Mouse (Mus musculus) forebrain, embryonic 12.5 days (tissue): ENCODE measurements at regions not wholly inside any gene's neighbourhood (a gene's known extent, or its start where the extent isn't known, plus 50 kb on each side); places are given as distances from the start of the nearest gene placed in this dataset.

Source experiments
- ATAC-seq: fragments of 200-750 bp; cut with Nextera tagmentation; 2 replicates; pipeline ENCODE4 v1.8.0; 2017; ENCODE audit warnings: moderate TSS enrichment; ENCODE audit not compliant: low FRiP score
- H3K27ac ChIP-seq: fragments of 300-500 bp; sonication (generic); 2 replicates; pipeline ENCODE4 v1.5.1; 2016; ENCODE audit warnings: mild to moderate bottlenecking
- H3K27me3 ChIP-seq: fragments of 300-500 bp; sonication (generic); 2 replicates; pipeline ENCODE4 v1.6.1; 2016; ENCODE audit warnings: mild to moderate bottlenecking
- H3K36me3 ChIP-seq: fragments of 300-500 bp; sonication (generic); replicated peaks from 2 replicates; pipeline ENCODE4 v1.6.1; 2016; ENCODE audit warnings: mild to moderate bottlenecking
- H3K4me1 ChIP-seq: fragments of 300-500 bp; sonication (generic); 2 replicates; pipeline ENCODE4 v1.6.1; 2016
- H3K4me2 ChIP-seq: fragments of 300-500 bp; sonication (generic); 2 replicates; pipeline ENCODE4 v1.6.1; 2016; ENCODE audit warnings: mild to moderate bottlenecking, moderate library complexity
- H3K4me3 ChIP-seq: fragments of 300-500 bp; sonication (generic); replicated peaks from 2 replicates; pipeline ENCODE4 v1.5.1; 2016; ENCODE audit warnings: mild to moderate bottlenecking
- H3K9ac ChIP-seq: fragments of 300-500 bp; sonication (generic); 2 replicates; pipeline ENCODE4 v1.6.1; 2016; ENCODE audit warnings: mild to moderate bottlenecking
- H3K9me3 ChIP-seq: fragments of 300-500 bp; sonication (generic); 2 replicates; pipeline ENCODE4 v1.6.1; 2016
- WGBS: fragments of 180-500 bp; shearing (Covaris S2); methylation state at CpG from one replicate; pipeline ENCODE4 v1.1.7; 2016; 5-methylcytosine and 5-hydroxymethylcytosine counted together

GRCm38 (mm10) chr4:81005507-81006328 is 95.3 kb downstream of the Lurap1l start:
- no peaks in the 10 kb centered on the region for H3K4me1 ChIP-seq
- ATAC-seq, result peak; percentile 57; the same call in 1 of the 2 replicates
- no peak overlapping the region for H3K9ac ChIP-seq
- no peaks in the 10 kb centered on the region for H3K36me3 ChIP-seq
- WGBS, result 51% methylated on average over 7 of the region's 7 CpGs
- no peak overlapping the region for H3K27ac ChIP-seq
- no peaks in the 10 kb centered on the region for H3K27me3 ChIP-seq
- H3K9me3 ChIP-seq, result peaks cover 6% of the 10 kb centered on the region; the same call in 1 of the 2 replicates
- H3K4me2 ChIP-seq, result no peak overlapping the region
- H3K4me3 ChIP-seq, result no peak overlapping the region

GRCm38 (mm10) chr4:81006546-81006945 is 96.1 kb downstream of the Lurap1l start:
- Histone ChIP-seq H3K4me3 (no peak overlapping the region), H3K4me2 (no peak overlapping the region), H3K9ac (no peak overlapping the region), H3K36me3 (no peaks in the 10 kb centered on the region), H3K27me3 (no peaks in the 10 kb centered on the region), H3K9me3 (0 out of 2 replicates have a peak, but pooled peaks cover 2% of the 10 kb centered on the region), H3K27ac (no peak overlapping the region), H3K4me1 (no peaks in the 10 kb centered on the region)
- WGBS, result 91% methylated on average over 1 of the region's 1 CpGs
- no peak for ATAC-seq

GRCm38 (mm10) chr4:81021850-81022249 is 111.4 kb downstream of the Lurap1l start:
- 57% methylated on average over 2 of the region's 2 CpGs for WGBS
- Histone ChIP-seq H3K27me3 (no peaks in the 10 kb centered on the region), H3K4me1 (no peaks in the 10 kb centered on the region), H3K9ac (no peak overlapping the region), H3K27ac (no peak overlapping the region), H3K4me2 (no peak overlapping the region), H3K9me3 (no peaks in the 10 kb centered on the region), H3K36me3 (no peaks in the 10 kb centered on the region), H3K4me3 (no peak overlapping the region)
- no peak for ATAC-seq

- Histone ChIP-seq H3K9ac (no peak overlapping the region), H3K4me2 (no peak overlapping the region), H3K27me3 (no peaks in the 10 kb centered on the region), H3K4me1 (no peaks in the 10 kb centered on the region), H3K4me3 (no peak overlapping the region), H3K27ac (no peak overlapping the region), H3K9me3 (no peaks in the 10 kb centered on the region), H3K36me3 (no peaks in the 10 kb centered on the region)
- no peak for ATAC-seq
- WGBS, result 79% methylated on average over 14 of the region's 14 CpGs
Observed at GRCm38 (mm10) chr4:81023436-81023983, 113.1 kb downstream of the Lurap1l start.

- WGBS, result 98% methylated on average over 1 of the region's 1 CpGs
- Histone ChIP-seq H3K9me3 (no peaks in the 10 kb centered on the region), H3K27ac (no peak overlapping the region), H3K27me3 (no peaks in the 10 kb centered on the region), H3K4me2 (no peak overlapping the region), H3K36me3 (no peaks in the 10 kb centered on the region), H3K9ac (no peak overlapping the region), H3K4me3 (no peak overlapping the region), H3K4me1 (no peaks in the 10 kb centered on the region)
- no peak for ATAC-seq
Observed at GRCm38 (mm10) chr4:81027558-81027957, 117.1 kb downstream of the Lurap1l start.

- no peaks in the 10 kb centered on the region for H3K36me3 ChIP-seq
- ATAC-seq, result no peak
- H3K27ac ChIP-seq, result no peak overlapping the region
- H3K9ac ChIP-seq, result no peak overlapping the region
- H3K4me3 ChIP-seq, result no peak overlapping the region
- H3K9me3 ChIP-seq, result no peaks in the 10 kb centered on the region
- no peak overlapping the region for H3K4me2 ChIP-seq
- H3K27me3 ChIP-seq, result no peaks in the 10 kb centered on the region
- 86% methylated on average over 3 of the region's 3 CpGs for WGBS
- H3K4me1 ChIP-seq, result no peaks in the 10 kb centered on the region
Observed at GRCm38 (mm10) chr4:81030671-81031070, 120.2 kb downstream of the Lurap1l start.

GRCm38 (mm10) chr4:81037336-81037902 is 127.0 kb downstream of the Lurap1l start:
- no peak overlapping the region for H3K4me3 ChIP-seq
- H3K4me1 ChIP-seq, result no peaks in the 10 kb centered on the region
- no peaks in the 10 kb centered on the region for H3K9me3 ChIP-seq
- no peak overlapping the region for H3K27ac ChIP-seq
- no peak for ATAC-seq
- no peak overlapping the region for H3K9ac ChIP-seq
- H3K36me3 ChIP-seq, result no peaks in the 10 kb centered on the region
- H3K4me2 ChIP-seq, result no peak overlapping the region
- no peaks in the 10 kb centered on the region for H3K27me3 ChIP-seq

- no peak overlapping the region for H3K4me3 ChIP-seq
- H3K4me2 ChIP-seq, result no peak overlapping the region
- H3K9ac ChIP-seq, result no peak overlapping the region
- 93% methylated on average over 1 of the region's 1 CpGs for WGBS
- H3K36me3 ChIP-seq, result no peaks in the 10 kb centered on the region
- H3K27ac ChIP-seq, result no peak overlapping the region
- H3K27me3 ChIP-seq, result no peaks in the 10 kb centered on the region
- no peaks in the 10 kb centered on the region for H3K9me3 ChIP-seq
- no peaks in the 10 kb centered on the region for H3K4me1 ChIP-seq
- ATAC-seq, result no peak
Observed at GRCm38 (mm10) chr4:81058227-81058626, 147.8 kb downstream of the Lurap1l start.

GRCm38 (mm10) chr4:81058809-81059208 is 148.4 kb downstream of the Lurap1l start:
- WGBS, result 89% methylated on average over 5 of the region's 5 CpGs
- no peaks in the 10 kb centered on the region for H3K27me3 ChIP-seq
- ATAC-seq, result no peak

GRCm38 (mm10) chr4:81059356-81059755 is 148.9 kb downstream of the Lurap1l start:
- no peak for ATAC-seq
- no peak overlapping the region for H3K27ac ChIP-seq
- no peaks in the 10 kb centered on the region for H3K27me3 ChIP-seq
- no peak overlapping the region for H3K4me3 ChIP-seq
- no peaks in the 10 kb centered on the region for H3K36me3 ChIP-seq
- H3K4me2 ChIP-seq, result no peak overlapping the region
- WGBS, result 91% methylated on average over 3 of the region's 3 CpGs
- H3K4me1 ChIP-seq, result no peaks in the 10 kb centered on the region
- H3K9ac ChIP-seq, result no peak overlapping the region
- no peaks in the 10 kb centered on the region for H3K9me3 ChIP-seq

More at GRCm38 (mm10) chr4:81058809-81059208, 148.4 kb downstream of the Lurap1l start:
- no peak overlapping the region for H3K4me3 ChIP-seq
- H3K27ac ChIP-seq, result no peak overlapping the region
- no peaks in the 10 kb centered on the region for H3K4me1 ChIP-seq
- no peak overlapping the region for H3K9ac ChIP-seq
- no peaks in the 10 kb centered on the region for H3K36me3 ChIP-seq
- no peak overlapping the region for H3K4me2 ChIP-seq
- no peaks in the 10 kb centered on the region for H3K9me3 ChIP-seq

- Histone ChIP-seq H3K4me3 (no peak overlapping the region), H3K36me3 (no peaks in the 10 kb centered on the region), H3K9me3 (no peaks in the 10 kb centered on the region), H3K4me2 (no peak overlapping the region), H3K4me1 (no peaks in the 10 kb centered on the region), H3K27ac (no peak overlapping the region), H3K9ac (no peak overlapping the region), H3K27me3 (no peaks in the 10 kb centered on the region)
- no peak for ATAC-seq
- 76% methylated on average over 6 of the region's 6 CpGs for WGBS
Observed at GRCm38 (mm10) chr4:81082290-81082947, 172.0 kb downstream of the Lurap1l start.

- Histone ChIP-seq H3K27me3 (no peaks in the 10 kb centered on the region), H3K27ac (no peak overlapping the region), H3K4me3 (no peak overlapping the region), H3K9ac (no peak overlapping the region), H3K4me2 (no peak overlapping the region), H3K4me1 (no peaks in the 10 kb centered on the region), H3K9me3 (no peaks in the 10 kb centered on the region), H3K36me3 (no peaks in the 10 kb centered on the region)
- 58% methylated on average over 4 of the region's 4 CpGs for WGBS
- no peak for ATAC-seq
Observed at GRCm38 (mm10) chr4:81085188-81085587, 174.7 kb downstream of the Lurap1l start.
